Mouse (Mus musculus): ENCODE measurements around the gene Camp. TPM values are rescaled to one million over a fixed set of nuclear protein-coding genes. Genes with fewer than 3 reads are reported as not detected.

Camp gene
- total and polyA plus RNA-seq, 3 experiments, result 0.12 TPM; not detected in 2

DNA sequence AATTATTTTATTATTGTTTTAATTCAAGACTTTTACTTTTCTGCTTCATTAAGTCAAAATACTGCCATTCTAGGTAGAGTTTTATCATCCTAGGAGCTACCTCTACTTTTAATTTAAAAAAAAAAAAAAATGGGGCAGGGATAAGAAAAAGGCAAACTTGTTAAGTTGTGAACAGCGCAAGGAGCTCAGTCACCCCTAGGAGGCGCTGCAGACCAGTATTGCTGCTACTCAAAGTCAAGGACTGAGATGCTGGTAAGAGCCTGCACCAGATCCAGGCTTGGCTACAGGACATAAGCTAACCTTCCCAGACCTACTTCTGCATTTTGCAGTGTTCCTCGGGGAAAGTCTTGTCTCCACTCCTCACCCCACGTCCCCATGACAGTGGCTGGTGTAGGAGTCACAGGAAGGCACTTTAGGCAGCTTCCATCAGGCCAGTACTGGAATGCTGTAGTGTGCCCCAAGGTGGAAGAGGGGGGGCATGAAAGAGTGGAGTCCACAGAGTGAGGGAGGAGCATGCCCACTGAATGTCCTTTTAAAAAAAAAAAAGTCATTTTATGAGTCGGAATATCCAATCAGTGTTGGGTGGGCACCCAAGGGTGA, 43.3 kb upstream of the Camp start:
- peak; percentile 78 for TF ChIP-seq CTCF (IDR thresholded peaks at IDR 0.05; ENCODE audit: low read depth, low read length)
- no peak for TF ChIP-seq GATA1 (IDR thresholded peaks at IDR 0.05; ENCODE audit: borderline replicate concordance, low read length)
- DNase-seq (ENCODE audit: low spot score) (peak; percentile 51), ATAC-seq (ENCODE audit: extremely low read depth, insufficient number of reproducible peaks, low FRiP score, poor library complexity, severe bottlenecking) (no peak)
- no peaks in the 10 kb centered on the region for H3K9me3 ChIP-seq (replicated peaks)
- H3K4me3 ChIP-seq (ENCODE audit: low read depth, low read length), result no peak overlapping the region
- peaks cover 98% of the 10 kb centered on the region for H3K36me3 ChIP-seq (replicated peaks)
- no peaks in the 10 kb centered on the region for H3K27me3 ChIP-seq (ENCODE audit: insufficient read depth, low read length)
- H3K4me1 ChIP-seq (ENCODE audit: insufficient read depth, low read depth, low read length), result peaks cover 33% of the 10 kb centered on the region

GRCm38 (mm10) chr9:109891501-109891900, 42.1 kb upstream of the Camp start:
- no peaks in the 10 kb centered on the region for H3K9me3 ChIP-seq (replicated peaks)
- H3K36me3 ChIP-seq (replicated peaks), result peaks cover 99% of the 10 kb centered on the region
- TF ChIP-seq TAL1 (conservative IDR thresholded peaks at IDR 0.05; ENCODE audit: low read depth, low read length), result no peak
- TF ChIP-seq GATA2 (IDR thresholded peaks at IDR 0.05; ENCODE audit: borderline replicate concordance, low read depth, low read length), result no peak
- TF ChIP-seq GATA1 (IDR thresholded peaks at IDR 0.05; ENCODE audit: borderline replicate concordance, low read length), result no peak
- no peak for TF ChIP-seq CTCF (IDR thresholded peaks at IDR 0.05; ENCODE audit: low read depth, low read length)
- no peak for TF ChIP-seq POLR2AphosphoS5 (IDR thresholded peaks at IDR 0.05; ENCODE audit: insufficient replicate concordance, low read depth, low read length)
- ATAC-seq (ENCODE audit: extremely low read depth, insufficient number of reproducible peaks, low FRiP score, poor library complexity, severe bottlenecking), result no peak
- H3K27me3 ChIP-seq (ENCODE audit: insufficient read depth, low read length), result no peaks in the 10 kb centered on the region
- no peak for DNase-seq (ENCODE audit: low spot score)
- no peak overlapping the region for H3K4me3 ChIP-seq (ENCODE audit: low read depth, low read length)
- peaks cover 37% of the 10 kb centered on the region for H3K4me1 ChIP-seq (ENCODE audit: insufficient read depth, low read depth, low read length)

GRCm38 (mm10) chr9:109887321-109887720, 37.9 kb upstream of the Camp start:
- DNase-seq (ENCODE audit: low spot score) (no peak), ATAC-seq (ENCODE audit: extremely low read depth, insufficient number of reproducible peaks, low FRiP score, poor library complexity, severe bottlenecking) (no peak)
- Histone ChIP-seq H3K27me3 (ENCODE audit: insufficient read depth, low read length) (no peaks in the 10 kb centered on the region), H3K9me3 (replicated peaks) (no peaks in the 10 kb centered on the region), H3K4me3 (ENCODE audit: low read depth, low read length) (no peak overlapping the region), H3K36me3 (replicated peaks) (peaks cover 100% of the 10 kb centered on the region), H3K4me1 (ENCODE audit: insufficient read depth, low read depth, low read length) (peaks cover 55% of the 10 kb centered on the region)
- TF ChIP-seq GATA1 (IDR thresholded peaks at IDR 0.05; ENCODE audit: borderline replicate concordance, low read length) (no peak), POLR2AphosphoS5 (IDR thresholded peaks at IDR 0.05; ENCODE audit: insufficient replicate concordance, low read depth, low read length) (no peak), CTCF (IDR thresholded peaks at IDR 0.05; ENCODE audit: low read depth, low read length) (no peak), TAL1 (conservative IDR thresholded peaks at IDR 0.05; ENCODE audit: low read depth, low read length) (no peak), GATA2 (IDR thresholded peaks at IDR 0.05; ENCODE audit: borderline replicate concordance, low read depth, low read length) (no peak)

GRCm38 (mm10) chr9:109886259-109886658, 36.8 kb upstream of the Camp start:
- H3K9me3 ChIP-seq (replicated peaks), result no peaks in the 10 kb centered on the region
- ATAC-seq (ENCODE audit: extremely low read depth, insufficient number of reproducible peaks, low FRiP score, poor library complexity, severe bottlenecking) (no peak), DNase-seq (ENCODE audit: low spot score) (no peak)
- TF ChIP-seq POLR2AphosphoS5 (IDR thresholded peaks at IDR 0.05; ENCODE audit: insufficient replicate concordance, low read depth, low read length), result no peak
- no peak for TF ChIP-seq GATA2 (IDR thresholded peaks at IDR 0.05; ENCODE audit: borderline replicate concordance, low read depth, low read length)
- no peak for TF ChIP-seq CTCF (IDR thresholded peaks at IDR 0.05; ENCODE audit: low read depth, low read length)
- no peak for TF ChIP-seq GATA1 (IDR thresholded peaks at IDR 0.05; ENCODE audit: borderline replicate concordance, low read length)
- no peak for TF ChIP-seq TAL1 (conservative IDR thresholded peaks at IDR 0.05; ENCODE audit: low read depth, low read length)
- H3K4me1 ChIP-seq (ENCODE audit: insufficient read depth, low read depth, low read length), result peaks cover 53% of the 10 kb centered on the region
- H3K36me3 ChIP-seq (replicated peaks), result peaks cover 100% of the 10 kb centered on the region
- H3K4me3 ChIP-seq (ENCODE audit: low read depth, low read length), result no peak overlapping the region
- H3K27me3 ChIP-seq (ENCODE audit: insufficient read depth, low read length), result no peaks in the 10 kb centered on the region

DNA sequence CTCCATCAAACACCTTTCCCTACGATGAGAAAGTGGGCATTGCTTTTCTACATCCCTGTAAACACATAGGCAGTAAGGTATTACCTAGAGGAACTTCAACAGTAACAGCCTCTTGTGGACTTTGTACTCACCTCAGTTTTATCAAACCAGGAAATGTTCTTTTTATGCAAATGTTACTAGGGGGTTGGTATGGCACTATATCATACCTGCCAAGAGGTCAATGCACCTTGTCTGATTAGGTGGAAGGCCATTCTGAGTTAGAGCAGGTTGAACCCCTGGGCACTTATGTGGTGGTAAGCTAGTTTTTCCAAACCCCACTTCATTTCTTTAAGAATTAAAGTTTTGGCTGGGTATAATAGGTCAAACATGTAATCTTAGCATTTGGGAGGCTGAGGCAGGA, 29.9 kb upstream of the Camp start:
- Histone ChIP-seq H3K4me3 (ENCODE audit: low read depth, low read length) (no peak overlapping the region), H3K9me3 (replicated peaks) (no peaks in the 10 kb centered on the region), H3K27me3 (ENCODE audit: insufficient read depth, low read length) (no peaks in the 10 kb centered on the region), H3K36me3 (replicated peaks) (peaks cover 75% of the 10 kb centered on the region), H3K4me1 (ENCODE audit: insufficient read depth, low read depth, low read length) (peaks cover 55% of the 10 kb centered on the region)
- no peak for TF ChIP-seq POLR2AphosphoS5 (IDR thresholded peaks at IDR 0.05; ENCODE audit: insufficient replicate concordance, low read depth, low read length)
- TF ChIP-seq GATA2 (IDR thresholded peaks at IDR 0.05; ENCODE audit: borderline replicate concordance, low read depth, low read length), result no peak
- no peak for TF ChIP-seq CTCF (IDR thresholded peaks at IDR 0.05; ENCODE audit: low read depth, low read length)
- no peak for TF ChIP-seq GATA1 (IDR thresholded peaks at IDR 0.05; ENCODE audit: borderline replicate concordance, low read length)
- no peak for TF ChIP-seq TAL1 (conservative IDR thresholded peaks at IDR 0.05; ENCODE audit: low read depth, low read length)
- ATAC-seq (ENCODE audit: extremely low read depth, insufficient number of reproducible peaks, low FRiP score, poor library complexity, severe bottlenecking) (no peak), DNase-seq (ENCODE audit: low spot score) (no peak)

DNA sequence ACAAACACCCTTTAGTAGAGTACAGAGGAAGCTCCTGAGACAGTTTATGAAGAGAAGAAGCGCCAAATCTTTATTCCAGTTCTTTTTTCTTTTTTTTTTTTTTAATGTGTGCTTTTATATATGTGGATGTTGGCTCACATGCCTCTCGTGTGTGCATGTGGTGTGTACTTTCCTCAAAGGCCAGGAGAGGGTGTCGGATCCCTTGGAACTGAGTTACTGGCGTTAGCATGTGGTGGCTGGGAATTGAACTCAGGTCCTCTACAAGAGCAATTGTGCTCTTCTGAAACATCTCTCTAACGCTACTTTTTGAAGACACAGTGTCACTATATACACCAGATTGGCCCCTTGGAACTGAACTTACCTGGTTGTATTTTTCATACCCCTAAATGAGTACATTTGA, 28.2 kb upstream of the Camp start:
- DNase-seq (ENCODE audit: low spot score) (no peak), ATAC-seq (ENCODE audit: extremely low read depth, insufficient number of reproducible peaks, low FRiP score, poor library complexity, severe bottlenecking) (no peak)
- Histone ChIP-seq H3K4me3 (ENCODE audit: low read depth, low read length) (peak overlapping the region; percentile 100), H3K9me3 (replicated peaks) (no peaks in the 10 kb centered on the region), H3K36me3 (replicated peaks) (peaks cover 59% of the 10 kb centered on the region), H3K4me1 (ENCODE audit: insufficient read depth, low read depth, low read length) (peaks cover 43% of the 10 kb centered on the region), H3K27me3 (ENCODE audit: insufficient read depth, low read length) (no peaks in the 10 kb centered on the region)
- TF ChIP-seq GATA2 (IDR thresholded peaks at IDR 0.05; ENCODE audit: borderline replicate concordance, low read depth, low read length), result no peak
- no peak for TF ChIP-seq CTCF (IDR thresholded peaks at IDR 0.05; ENCODE audit: low read depth, low read length)
- no peak for TF ChIP-seq GATA1 (IDR thresholded peaks at IDR 0.05; ENCODE audit: borderline replicate concordance, low read length)
- no peak for TF ChIP-seq TAL1 (conservative IDR thresholded peaks at IDR 0.05; ENCODE audit: low read depth, low read length)
- TF ChIP-seq POLR2AphosphoS5 (IDR thresholded peaks at IDR 0.05; ENCODE audit: insufficient replicate concordance, low read depth, low read length), result no peak
